Mouse (Mus musculus) intestine, postnatal 0 days (tissue): ENCODE results near the gene Sytl3. TPM values are rescaled to one million over a fixed set of nuclear protein-coding genes. Genes with fewer than 3 reads are reported as not detected.
"Not testable (repeated sequence)": the region's sequence is repeated elsewhere in the genome, so short reads cannot be mapped to it uniquely, and the experiment has no call there.

ENCODE experiments used
- ATAC-seq: fragments of 200-750 bp; cut with Nextera tagmentation; 2 replicates; pipeline ENCODE4 v1.8.0; 2017; ENCODE audit warnings: mild to moderate bottlenecking, moderate TSS enrichment, moderate library complexity
- H3K27ac ChIP-seq: fragments of 300-500 bp; sonication (generic); 2 replicates; pipeline ENCODE4 v1.5.1; 2014; ENCODE audit warnings: mild to moderate bottlenecking, low read depth, low read length, moderate library complexity
- H3K27me3 ChIP-seq: fragments of 300-500 bp; sonication (generic); replicated peaks from 2 replicates; pipeline ENCODE4 v1.6.1; 2014; ENCODE audit warnings: low read length, mixed read lengths; ENCODE audit not compliant: control insufficient read depth, insufficient read depth
- H3K36me3 ChIP-seq: fragments of 300-500 bp; sonication (generic); 2 replicates; pipeline ENCODE4 v1.6.1; 2014; ENCODE audit warnings: mild to moderate bottlenecking, moderate library complexity; ENCODE audit not compliant: control insufficient read depth, insufficient read depth
- H3K4me1 ChIP-seq: fragments of 300-500 bp; sonication (generic); replicated peaks from 2 replicates; pipeline ENCODE4 v1.6.1; 2014; ENCODE audit warnings: antibody characterized with exemption, low read length, mixed read lengths; ENCODE audit not compliant: control insufficient read depth, insufficient read depth
- H3K4me2 ChIP-seq: fragments of 300-500 bp; sonication (generic); replicated peaks from 2 replicates; pipeline ENCODE4 v1.6.1; 2014; ENCODE audit warnings: low read depth, mild to moderate bottlenecking, moderate library complexity
- H3K4me3 ChIP-seq: fragments of 300-500 bp; sonication (generic); 2 replicates; pipeline ENCODE4 v1.5.1; 2014; ENCODE audit warnings: low read depth, low read length
- H3K9ac ChIP-seq: fragments of 300-500 bp; sonication (generic); 2 replicates; pipeline ENCODE4 v1.6.1; 2014; ENCODE audit warnings: mild to moderate bottlenecking, low read depth, low read length
- H3K9me3 ChIP-seq: fragments of 300-500 bp; sonication (generic); 2 replicates; pipeline ENCODE4 v1.6.1; 2016; ENCODE audit warnings: mixed run types; ENCODE audit not compliant: control insufficient read depth
- WGBS: fragments of 180-500 bp; shearing (Covaris S2); extraction: QIAGEN DNeasy Blood & Tissue Kit; methylation state at CpG from one replicate; pipeline ENCODE4 v1.1.7; 2014; 5-methylcytosine and 5-hydroxymethylcytosine counted together
- polyA plus RNA-seq: library from polyadenylated mRNA; unstranded; fragments of >200 nt; fragmentation: Nextera tagmentation; extraction: Ambion mirVana; gene quantifications from 2 replicates; pipeline ENCODE4 v1.2.1, GENCODE M21; 2015

Gene Sytl3
- polyA plus RNA-seq, 1 experiment from 2014 or later, result 11.0 TPM

DNA sequence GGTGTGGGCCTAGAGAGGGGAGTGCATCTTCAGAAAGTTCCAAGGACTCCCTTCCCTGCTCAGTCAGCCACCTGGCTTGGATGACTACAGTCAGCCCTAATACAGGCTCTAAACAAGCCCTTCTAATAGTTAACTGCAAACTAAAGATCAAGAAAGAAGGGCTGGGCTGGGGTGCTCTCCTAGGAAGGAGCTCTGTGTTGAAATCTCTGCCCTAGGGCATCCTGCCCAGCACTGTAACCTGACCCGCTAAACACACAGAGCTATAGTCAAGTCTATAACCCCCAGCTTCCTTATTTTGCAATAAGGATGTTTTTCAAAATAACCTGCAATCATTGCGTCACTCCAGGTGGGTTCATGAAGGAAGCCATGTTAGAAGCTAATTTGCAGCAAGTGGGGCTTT, 19.2 kb downstream of the Sytl3 start:
- not testable (repeated sequence) for H3K4me3 ChIP-seq, H3K27me3 ChIP-seq, H3K27ac ChIP-seq, H3K9ac ChIP-seq, H3K9me3 ChIP-seq, H3K36me3 ChIP-seq, H3K4me2 ChIP-seq, H3K4me1 ChIP-seq
- peak; percentile 83 for ATAC-seq
- WGBS, result no CpG with 5 or more reads among the region's 2 CpGs

GRCm38 (mm10) chr17:6681721-6682120, 22.8 kb downstream of the Sytl3 start:
- H3K9ac ChIP-seq, H3K4me2 ChIP-seq, H3K4me3 ChIP-seq, H3K36me3 ChIP-seq, H3K4me1 ChIP-seq, H3K27me3 ChIP-seq, ATAC-seq, H3K9me3 ChIP-seq, H3K27ac ChIP-seq: not testable (repeated sequence)
- WGBS, result 69% methylated on average over 4 of the region's 4 CpGs

DNA sequence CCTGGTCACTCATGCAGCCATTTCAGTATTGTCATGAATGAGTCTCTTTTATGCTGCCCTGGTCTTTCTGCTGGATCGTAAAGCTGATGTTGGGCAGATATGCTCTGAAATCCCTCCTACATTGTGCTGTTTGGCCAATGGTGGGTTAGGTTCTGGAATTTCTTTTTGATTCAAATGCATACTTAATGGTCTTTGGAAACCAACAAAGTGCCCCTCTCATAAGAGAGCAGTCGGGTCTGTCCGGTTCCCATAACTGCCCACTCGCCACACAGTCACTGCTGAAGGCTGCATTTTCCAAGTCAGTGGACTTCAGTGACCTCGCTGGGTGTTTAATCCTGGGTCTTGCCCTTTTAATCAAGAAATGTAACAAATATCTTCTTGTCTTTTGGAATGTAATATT, 24.8 kb downstream of the Sytl3 start:
- not testable (repeated sequence) for H3K4me2 ChIP-seq, H3K27ac ChIP-seq, H3K36me3 ChIP-seq, ATAC-seq, H3K27me3 ChIP-seq, H3K4me3 ChIP-seq, H3K4me1 ChIP-seq, H3K9me3 ChIP-seq, H3K9ac ChIP-seq
- WGBS, result no CpG with 5 or more reads among the region's 5 CpGs

DNA sequence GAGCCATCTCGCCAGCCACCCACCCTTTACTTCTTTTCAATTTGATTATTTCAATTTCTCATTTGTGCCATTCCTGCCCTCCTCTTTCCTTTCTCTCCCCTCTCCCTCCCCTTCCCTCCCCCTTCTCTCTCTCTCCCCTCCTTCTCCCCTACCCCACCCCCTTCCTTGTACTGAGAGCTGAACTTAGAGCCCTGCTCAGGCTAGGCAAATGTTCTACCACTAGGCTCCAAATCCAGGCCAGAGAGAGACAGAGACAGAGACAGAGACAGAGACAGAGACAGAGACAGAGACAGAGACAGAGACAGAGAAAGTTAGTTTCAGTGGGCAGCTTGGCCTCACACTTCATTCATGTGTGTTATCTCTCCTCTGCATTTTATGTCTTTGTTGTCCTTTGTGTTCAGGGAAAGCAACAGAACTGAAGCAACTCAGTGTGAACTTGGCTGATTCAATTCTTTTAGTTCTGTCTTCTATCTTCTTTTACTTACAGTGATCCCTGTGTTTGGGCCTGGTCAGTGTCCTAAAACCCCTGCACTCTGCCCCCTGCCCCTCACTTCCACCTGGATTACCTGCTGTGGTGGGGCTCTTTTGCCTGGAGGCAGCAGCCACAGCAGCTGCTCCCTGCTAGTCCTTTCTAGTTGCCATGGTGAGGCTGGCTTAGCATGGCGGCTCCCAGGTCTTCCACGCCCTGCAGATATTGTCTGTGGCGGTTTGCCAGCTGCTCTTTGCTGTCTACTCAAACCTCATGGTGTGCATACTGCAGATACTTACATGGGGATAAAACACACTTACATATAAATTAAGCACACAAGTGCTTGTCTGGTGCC, 25.8 kb downstream of the Sytl3 start:
- H3K4me2 ChIP-seq, H3K36me3 ChIP-seq, H3K4me1 ChIP-seq, H3K27me3 ChIP-seq, H3K9me3 ChIP-seq, H3K4me3 ChIP-seq, H3K9ac ChIP-seq, H3K27ac ChIP-seq: not testable (repeated sequence)
- no CpG with 5 or more reads among the region's 4 CpGs for WGBS
- peak; percentile 71 for ATAC-seq

DNA sequence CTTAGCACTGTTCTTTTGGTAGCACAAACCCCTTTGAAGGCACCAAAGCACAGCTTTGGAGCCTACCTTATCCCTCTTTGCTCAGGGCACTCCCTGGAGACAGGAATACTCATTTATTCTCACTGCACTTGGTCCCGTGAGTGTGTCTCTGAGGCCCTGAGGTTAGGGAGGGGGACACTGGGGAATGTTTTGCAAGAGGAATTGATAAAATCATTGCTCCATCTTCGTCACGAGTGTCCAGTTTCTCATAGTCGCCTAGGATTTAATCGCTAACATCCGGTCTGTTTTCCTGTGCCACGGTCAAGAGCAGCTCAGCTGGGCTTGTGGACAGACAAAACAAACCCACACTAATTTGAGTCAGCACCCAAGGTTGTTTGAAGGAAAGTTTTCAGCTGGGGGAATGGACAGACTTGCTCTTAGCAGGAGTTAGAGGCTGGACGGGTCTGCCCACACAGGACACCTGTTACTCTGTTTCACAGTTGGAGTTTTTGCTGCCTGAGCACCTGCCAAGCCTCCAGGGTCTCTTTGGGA, 26.5 kb downstream of the Sytl3 start:
- not testable (repeated sequence) for H3K4me3 ChIP-seq, H3K27me3 ChIP-seq, H3K27ac ChIP-seq, H3K4me2 ChIP-seq, H3K4me1 ChIP-seq, H3K9ac ChIP-seq, H3K9me3 ChIP-seq, H3K36me3 ChIP-seq
- 60% methylated on average over 4 of the region's 8 CpGs for WGBS
- peak; percentile 33; the same call in 1 of the 2 replicates for ATAC-seq

DNA sequence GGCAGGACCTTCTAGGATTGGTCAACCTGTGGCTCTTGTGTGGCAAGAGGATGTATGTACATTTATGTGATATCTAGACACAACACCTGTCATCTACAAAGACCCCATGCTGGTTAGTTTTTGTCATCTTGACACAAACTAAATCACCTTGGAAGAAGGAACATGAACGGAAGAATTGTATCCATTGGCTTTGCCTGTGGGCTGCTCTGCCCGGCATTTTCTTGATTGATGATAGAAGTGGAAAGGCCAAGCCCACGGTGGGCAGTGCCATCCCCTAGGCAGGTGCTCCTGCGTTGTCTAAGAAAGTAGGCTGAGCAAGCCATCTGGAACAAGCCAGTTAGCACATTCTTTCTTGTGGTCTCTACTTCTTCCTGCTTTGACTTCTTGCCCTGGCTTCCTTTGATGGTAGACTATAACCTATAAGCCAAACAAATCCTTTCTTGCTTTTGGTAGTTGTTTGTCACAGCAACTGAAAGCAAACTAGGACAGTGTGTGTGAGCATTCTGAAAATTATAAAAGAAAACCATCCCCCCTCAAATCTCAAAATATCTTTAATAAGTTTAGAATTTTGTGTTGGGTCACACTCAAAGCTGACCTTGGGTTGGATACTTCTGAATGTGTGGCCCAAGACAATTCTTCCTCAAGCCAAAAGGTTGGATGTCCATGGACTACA, 27.5 kb downstream of the Sytl3 start:
- 89% methylated on average over 2 of the region's 4 CpGs for WGBS
- H3K4me2 ChIP-seq, ATAC-seq, H3K4me1 ChIP-seq, H3K9ac ChIP-seq, H3K4me3 ChIP-seq, H3K9me3 ChIP-seq, H3K27me3 ChIP-seq, H3K27ac ChIP-seq, H3K36me3 ChIP-seq: not testable (repeated sequence)

- H3K36me3 ChIP-seq, H3K4me2 ChIP-seq, H3K27ac ChIP-seq, H3K9me3 ChIP-seq, H3K27me3 ChIP-seq, H3K4me3 ChIP-seq, H3K9ac ChIP-seq, H3K4me1 ChIP-seq, ATAC-seq: not testable (repeated sequence)
- 82% methylated on average over 3 of the region's 4 CpGs for WGBS
These were observed 30.5 kb downstream of the Sytl3 start for GRCm38 (mm10) chr17:6689344-6689743.
